In genomic region chr14:102722633-102723032, GRCm38 (mm10) we compare ENCODE assay signal across 24 mouse cellular contexts.
"Had no signal": no experiment of that assay in that cellular context is flagged by ENCODE, and none has a peak within 500 bp of the region (broad histone marks: within the 10 kb centered on the region; RNA-seq: fewer than 3 reads in every experiment).

No protein-coding gene starts in this region.

- H3K9ac ChIP-seq: forebrain, postnatal 0 days; heart, embryonic 13.5 days; heart, embryonic 15.5 days; hindbrain, embryonic 13.5 days; hindbrain, embryonic 15.5 days; limb, embryonic 13.5 days; limb, embryonic 15.5 days; liver, embryonic 12.5 days; liver, embryonic 14.5 days had no signal

- H3K4me2 ChIP-seq: heart, embryonic 11.5 days; heart, embryonic 13.5 days; heart, embryonic 15.5 days; hindbrain, embryonic 13.5 days; hindbrain, embryonic 15.5 days; limb, embryonic 13.5 days; limb, embryonic 15.5 days; liver, embryonic 12.5 days had no signal

- H3K9me3 ChIP-seq: heart, embryonic 13.5 days; heart, embryonic 15.5 days; hindbrain, embryonic 13.5 days; hindbrain, embryonic 15.5 days; limb, embryonic 13.5 days; limb, embryonic 15.5 days; liver, embryonic 12.5 days had no signal

- DNase-seq: forebrain, postnatal 0 days; gastrocnemius, postnatal 14 days; gastrocnemius, postnatal 36 days; heart, adult 11 months; heart, adult 2 months; heart, postnatal 14 days; heart, postnatal 36 days; kidney, adult 18-20 months; kidney, postnatal 10 days; kidney, postnatal 25 days; layer of hippocampus, adult 9-11 months; layer of hippocampus, postnatal 36 days; left cerebral cortex, postnatal 4 days had no signal

- ATAC-seq: forebrain, postnatal 0 days; hindbrain, postnatal 0 days; intestine, embryonic 16.5 days; liver, embryonic 12.5 days had no signal

- H3K27ac ChIP-seq: heart, adult 2 months; heart, embryonic 13.5 days; heart, embryonic 15.5 days; hindbrain, embryonic 13.5 days; hindbrain, embryonic 15.5 days; hindbrain, postnatal 0 days; limb, embryonic 13.5 days; limb, embryonic 15.5 days; liver, embryonic 12.5 days; liver, embryonic 14.5 days had no signal

- H3K4me3 ChIP-seq: heart, adult 2 months; heart, embryonic 13.5 days; heart, embryonic 15.5 days; hindbrain, embryonic 13.5 days; hindbrain, embryonic 15.5 days; limb, embryonic 13.5 days; limb, embryonic 15.5 days; liver, embryonic 12.5 days had no signal

- H3K4me1 ChIP-seq: heart, embryonic 13.5 days; heart, embryonic 15.5 days; hindbrain, embryonic 13.5 days; hindbrain, embryonic 15.5 days; liver, embryonic 12.5 days had no signal

- H3K36me3 ChIP-seq: heart, embryonic 13.5 days; heart, embryonic 15.5 days; hindbrain, embryonic 13.5 days; hindbrain, embryonic 15.5 days; limb, embryonic 13.5 days; limb, embryonic 15.5 days; liver, embryonic 12.5 days had no signal

- H3K27me3 ChIP-seq: heart, embryonic 13.5 days; heart, embryonic 15.5 days; hindbrain, embryonic 13.5 days; hindbrain, embryonic 15.5 days; limb, embryonic 13.5 days; limb, embryonic 15.5 days; liver, embryonic 12.5 days had no signal
